Mouse (Mus musculus): ENCODE data around the gene Gstm2. TPM values are rescaled to one million over a fixed set of nuclear protein-coding genes. Genes with fewer than 3 reads are reported as not detected.

Gene Gstm2
- total and polyA plus RNA-seq, 3 experiments, result 0.13 to 0.53 TPM; not detected in 1

DNA sequence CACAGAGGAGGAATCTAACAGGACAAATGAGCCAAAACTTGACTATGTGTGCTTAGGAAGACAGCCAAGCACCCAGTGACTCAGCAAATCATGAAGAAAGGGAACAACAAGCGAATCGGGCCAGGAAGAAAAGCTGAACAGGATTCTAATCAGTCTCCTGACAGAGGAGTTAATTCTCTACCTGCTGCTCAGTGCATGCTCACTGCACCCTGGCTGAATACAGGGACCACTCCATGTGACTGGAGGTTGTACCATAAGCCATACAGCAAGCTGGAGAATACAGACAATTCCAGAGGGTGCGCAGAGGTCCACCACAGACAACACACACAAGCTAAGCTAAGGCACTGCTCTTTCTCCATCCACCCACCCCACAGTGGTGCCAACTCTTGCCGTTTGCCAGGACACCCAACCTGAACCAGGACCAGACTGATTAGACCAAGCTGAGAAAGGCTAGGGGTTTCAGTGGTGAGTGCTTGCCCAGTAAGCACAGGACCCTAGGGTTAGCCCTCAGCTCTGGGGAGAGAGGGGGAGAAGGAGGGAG lies 27.1 kb upstream of the Gstm2 start:
- H3K4me2 ChIP-seq (ENCODE audit: insufficient read depth, low read depth, poor library complexity, severe bottlenecking), result no peak overlapping the region
- no peaks in the 10 kb centered on the region for H3K27me3 ChIP-seq (replicated peaks)
- H3K9me3 ChIP-seq (replicated peaks; ENCODE audit: low read length), result no peaks in the 10 kb centered on the region
- H3K4me3 ChIP-seq (replicated peaks in 1 of 3; ENCODE audit: low read depth in 2 of 3, low read length in 2 of 3, poor library complexity in 1 of 3), result no peak overlapping the region
- peaks cover 6 to 22% of the 10 kb centered on the region in 2 experiments; a peak in 3 of 4 replicates for H3K4me1 ChIP-seq (ENCODE audit: control insufficient read depth in 1 of 2, insufficient read depth in 2 of 2)
- H3K36me3 ChIP-seq (replicated peaks in 1 of 2; ENCODE audit: control insufficient read depth in 1 of 2, insufficient read depth in 1 of 2, low read length in 1 of 2), result no peaks in the 10 kb centered on the region
- DNase-seq (ENCODE audit: extremely low read depth), result no peak
- no peak overlapping the region for H3K27ac ChIP-seq (ENCODE audit: insufficient read depth, low read depth)
- no peaks in the 10 kb centered on the region for H3K79me2 ChIP-seq (replicated peaks; ENCODE audit: control insufficient read depth, extremely low read depth, insufficient read depth, poor library complexity, severe bottlenecking)
- dilution Hi-C loops (cut with MboI; ENCODE audit: extremely low pct_ligation_motif_present, extremely low pct_unique_long_range_greater_than_20kb, low sequenced_read_pairs) (no loop called here), in situ Hi-C loops (cut with MboI; ENCODE audit: low pct_ligation_motif_present, low pct_unique_long_range_greater_than_20kb, low sequenced_read_pairs) (no loop called here)
- H3K9ac ChIP-seq (ENCODE audit: insufficient read depth, low read depth), result no peak overlapping the region
- no peak for TF ChIP-seq RAD21 (IDR thresholded peaks at IDR 0.05; ENCODE audit: low read depth, low read length)
- TF ChIP-seq MAFK (IDR thresholded peaks at IDR 0.05; ENCODE audit: insufficient replicate concordance, low read length), result 0 out of 2 replicates have a peak, but pooled peaks have one; percentile 26

DNA sequence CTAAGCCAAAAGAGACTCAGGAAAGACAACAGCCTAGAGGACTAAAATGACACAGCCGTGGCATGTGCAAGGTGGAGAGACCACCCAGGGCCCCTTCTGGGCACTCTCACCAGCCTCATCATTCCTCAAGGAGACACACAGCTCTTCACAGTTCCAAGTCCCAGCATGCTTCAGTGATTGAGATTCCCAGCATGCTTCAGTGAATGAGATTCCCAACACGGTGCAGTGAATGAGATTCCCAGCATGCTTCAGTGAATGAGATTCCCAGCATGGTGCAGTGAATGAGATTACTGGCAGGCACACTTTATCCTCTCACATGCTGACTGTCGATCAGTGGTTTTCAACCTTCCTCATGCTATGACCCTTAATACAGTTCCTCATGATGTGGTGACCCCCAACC lies 25.3 kb upstream of the Gstm2 start:
- dilution Hi-C loops (cut with MboI; ENCODE audit: extremely low pct_ligation_motif_present, extremely low pct_unique_long_range_greater_than_20kb, low sequenced_read_pairs), result no loop called here
- Histone ChIP-seq H3K4me3 (replicated peaks in 1 of 3; ENCODE audit: low read depth in 2 of 3, low read length in 2 of 3, poor library complexity in 1 of 3) (no peak overlapping the region), H3K79me2 (replicated peaks; ENCODE audit: control insufficient read depth, extremely low read depth, insufficient read depth, poor library complexity, severe bottlenecking) (no peaks in the 10 kb centered on the region), H3K36me3 (replicated peaks in 1 of 2; ENCODE audit: control insufficient read depth in 1 of 2, insufficient read depth in 1 of 2, low read length in 1 of 2) (no peaks in the 10 kb centered on the region), H3K27me3 (replicated peaks) (no peaks in the 10 kb centered on the region), H3K9me3 (replicated peaks; ENCODE audit: low read length) (no peaks in the 10 kb centered on the region), H3K9ac (ENCODE audit: insufficient read depth, low read depth) (no peak overlapping the region), H3K4me1 (ENCODE audit: control insufficient read depth in 1 of 2, insufficient read depth in 2 of 2) (peaks cover 0 to 13% of the 10 kb centered on the region in 2 experiments; a peak in 2 of 4 replicates), H3K4me2 (ENCODE audit: insufficient read depth, low read depth, poor library complexity, severe bottlenecking) (no peak overlapping the region), H3K27ac (ENCODE audit: insufficient read depth, low read depth) (no peak overlapping the region)
- no peak for TF ChIP-seq CHD2 (IDR thresholded peaks at IDR 0.05; ENCODE audit: low read length)
- TF ChIP-seq SIN3A (IDR thresholded peaks at IDR 0.05; ENCODE audit: low read length), result no peak
- no peak for TF ChIP-seq EP300 (IDR thresholded peaks at IDR 0.05; ENCODE audit: low read length)
- TF ChIP-seq USF2 (conservative IDR thresholded peaks at IDR 0.05; ENCODE audit: low read depth, low read length), result no peak
- no peak for TF ChIP-seq NELFE (IDR thresholded peaks at IDR 0.05; ENCODE audit: low read depth, low read length)
- no peak for TF ChIP-seq TCF12 (IDR thresholded peaks at IDR 0.05; ENCODE audit: low read depth, low read length)
- no peak for TF ChIP-seq BHLHE40 (IDR thresholded peaks at IDR 0.05; ENCODE audit: low read depth, low read length)
- TF ChIP-seq ZMIZ1 (IDR thresholded peaks at IDR 0.05; ENCODE audit: low read depth, low read length), result no peak
- no peak for TF ChIP-seq MEF2A (IDR thresholded peaks at IDR 0.05; ENCODE audit: borderline replicate concordance, low read depth, low read length)
- TF ChIP-seq ZNF384 (IDR thresholded peaks at IDR 0.05; ENCODE audit: low read depth, low read length), result no peak
- TF ChIP-seq E2F4 (IDR thresholded peaks at IDR 0.05; ENCODE audit: insufficient replicate concordance, low read depth, low read length), result no peak
- no peak for TF ChIP-seq MAFK (IDR thresholded peaks at IDR 0.05; ENCODE audit: insufficient replicate concordance, low read length)
- no peak for TF ChIP-seq POLR2AphosphoS2 (IDR thresholded peaks at IDR 0.05; ENCODE audit: low read depth, low read length)
- no peak for TF ChIP-seq TBP (conservative IDR thresholded peaks at IDR 0.05; ENCODE audit: low read depth, low read length)
- TF ChIP-seq ZC3H11A (IDR thresholded peaks at IDR 0.05; ENCODE audit: low read depth, low read length), result no peak
- TF ChIP-seq JUN (IDR thresholded peaks at IDR 0.05; ENCODE audit: insufficient read depth, low read depth, low read length), result no peak
- TF ChIP-seq JUND (conservative IDR thresholded peaks at IDR 0.05; ENCODE audit: low read depth, low read length), result no peak
- no peak for TF ChIP-seq ETS1 (conservative IDR thresholded peaks at IDR 0.05; ENCODE audit: low read depth, low read length)
- in situ Hi-C loops (cut with MboI; ENCODE audit: low pct_ligation_motif_present, low pct_unique_long_range_greater_than_20kb, low sequenced_read_pairs), result no loop called here
- DNase-seq (ENCODE audit: extremely low read depth), result no peak
